9 mouse cellular contexts compared by ENCODE assay signal in genomic region chr11:101200986-101201385, GRCm38 (mm10). TPM values are rescaled to one million over a fixed set of nuclear protein-coding genes. Genes with fewer than 3 reads are reported as not detected.
A peak's percentile ranks its signal among the peaks of the same experiment; 100 is the strongest.
DNase-seq lines count a peak whose midpoint lies in the region; ATAC-seq and TF ChIP-seq lines count a peak whose summit lies in the region.
"Had no signal": no experiment of that assay in that cellular context is flagged by ENCODE, and none has a peak within 500 bp of the region (broad histone marks: within the 10 kb centered on the region; RNA-seq: fewer than 3 reads in every experiment).

No protein-coding gene starts in this region.

- H3K27ac ChIP-seq in forebrain, embryonic 10.5 days = 0 out of 2 replicates have a peak overlapping the region, but pooled peaks have one; percentile 44
- H3K27ac ChIP-seq in forebrain, embryonic 12.5 days = no peak overlapping the region
- no peak overlapping the region for H3K27ac ChIP-seq in forebrain, embryonic 13.5 days
- H3K27ac ChIP-seq in kidney, embryonic 16.5 days (ENCODE audit: low read length) = no peak overlapping the region
- H3K27ac ChIP-seq: midbrain, embryonic 12.5 days had no signal

- ATAC-seq in forebrain, embryonic 12.5 days (ENCODE audit: low FRiP score) = no peak
- ATAC-seq in forebrain, embryonic 13.5 days = no peak
- ATAC-seq in kidney, embryonic 16.5 days (ENCODE audit: low FRiP score, low TSS enrichment) = no peak

- TF ChIP-seq CTCF in brain, embryonic 14.5 days (IDR thresholded peaks at IDR 0.05; ENCODE audit: borderline replicate concordance, extremely low read depth, insufficient read depth, insufficient read length) = peak; percentile 81

- WGBS in forebrain, embryonic 10.5 days = 27% methylated on average over 7 of the region's 7 CpGs
- 24% methylated on average over 7 of the region's 7 CpGs for WGBS in forebrain, embryonic 12.5 days
- WGBS in forebrain, embryonic 13.5 days = 19% methylated on average over 7 of the region's 7 CpGs
- WGBS in kidney, embryonic 16.5 days = 15% methylated on average over 7 of the region's 7 CpGs

- TF ChIP-seq POLR2A in brain, embryonic 14.5 days (IDR thresholded peaks at IDR 0.05; ENCODE audit: borderline replicate concordance, extremely low read depth, insufficient read depth, insufficient read length, poor library complexity, severe bottlenecking) = no peak

- H3K4me3 ChIP-seq in forebrain, embryonic 10.5 days = peak overlapping the region; percentile 8; the same call in 1 of the 2 replicates
- no peak overlapping the region for H3K4me3 ChIP-seq in forebrain, embryonic 12.5 days (replicated peaks)
- no peak overlapping the region for H3K4me3 ChIP-seq in forebrain, embryonic 13.5 days
- no peak overlapping the region for H3K4me3 ChIP-seq in kidney, embryonic 16.5 days (ENCODE audit: low read length)
- H3K4me3 ChIP-seq: midbrain, embryonic 12.5 days had no signal

- H3K4me1 ChIP-seq in forebrain, embryonic 10.5 days = peaks cover 4% of the 10 kb centered on the region; the same call in 1 of the 2 replicates
- H3K4me1 ChIP-seq in forebrain, embryonic 12.5 days = 0 out of 2 replicates have a peak, but pooled peaks cover 4% of the 10 kb centered on the region
- H3K4me1 ChIP-seq in forebrain, embryonic 13.5 days = 0 out of 2 replicates have a peak, but pooled peaks cover 4% of the 10 kb centered on the region
- no peaks in the 10 kb centered on the region for H3K4me1 ChIP-seq in kidney, embryonic 16.5 days (ENCODE audit: insufficient read depth, low read length)

- no peak overlapping the region for H3K9ac ChIP-seq in forebrain, embryonic 12.5 days
- H3K9ac ChIP-seq in forebrain, embryonic 13.5 days = 0 out of 2 replicates have a peak overlapping the region, but pooled peaks have one; percentile 5
- no peak overlapping the region for H3K9ac ChIP-seq in kidney, embryonic 16.5 days (replicated peaks; ENCODE audit: low read length)
- H3K9ac ChIP-seq: midbrain, embryonic 12.5 days had no signal

- H3K36me3 ChIP-seq in forebrain, embryonic 10.5 days (replicated peaks) = peaks cover 29% of the 10 kb centered on the region
- H3K36me3 ChIP-seq in forebrain, embryonic 12.5 days (replicated peaks) = peaks cover 9% of the 10 kb centered on the region
- H3K36me3 ChIP-seq in forebrain, embryonic 13.5 days (ENCODE audit: poor library complexity, severe bottlenecking) = peaks cover 48% of the 10 kb centered on the region
- peaks cover 76% of the 10 kb centered on the region for H3K36me3 ChIP-seq in kidney, embryonic 16.5 days (ENCODE audit: insufficient read depth, low read length)

- no peaks in the 10 kb centered on the region for H3K9me3 ChIP-seq in forebrain, embryonic 10.5 days
- H3K9me3 ChIP-seq in forebrain, embryonic 12.5 days = no peaks in the 10 kb centered on the region
- H3K9me3 ChIP-seq in forebrain, embryonic 13.5 days (replicated peaks) = no peaks in the 10 kb centered on the region
- no peaks in the 10 kb centered on the region for H3K9me3 ChIP-seq in kidney, embryonic 16.5 days (ENCODE audit: low read length)
- H3K9me3 ChIP-seq: midbrain, embryonic 12.5 days had no signal

- no peaks in the 10 kb centered on the region for H3K27me3 ChIP-seq in forebrain, embryonic 10.5 days (ENCODE audit: poor library complexity, severe bottlenecking)
- no peaks in the 10 kb centered on the region for H3K27me3 ChIP-seq in forebrain, embryonic 12.5 days
- H3K27me3 ChIP-seq in forebrain, embryonic 13.5 days = no peaks in the 10 kb centered on the region
- no peaks in the 10 kb centered on the region for H3K27me3 ChIP-seq in kidney, embryonic 16.5 days (ENCODE audit: insufficient read depth, low read length)
- H3K27me3 ChIP-seq: midbrain, embryonic 12.5 days had no signal

- no peak for DNase-seq in forebrain, embryonic 10.5 days (ENCODE audit: extremely low spot score, low spot score)
- peak; percentile 81 for DNase-seq in A20 (ENCODE audit: low read depth, low spot score)
- DNase-seq in brain, embryonic 14.5 days (ENCODE audit: low read depth) = peak; percentile 77
- peak; percentile 37 for DNase-seq in lung, postnatal 14 days
- peak; percentile 71 for DNase-seq in thymus, postnatal 25 days

- H3K4me2 ChIP-seq in forebrain, embryonic 12.5 days = no peak overlapping the region
- no peak overlapping the region for H3K4me2 ChIP-seq in forebrain, embryonic 13.5 days
- no peak overlapping the region for H3K4me2 ChIP-seq in kidney, embryonic 16.5 days (replicated peaks; ENCODE audit: low read depth, low read length)
- H3K4me2 ChIP-seq: midbrain, embryonic 12.5 days had no signal

RNA-seq across cellular contexts. Expression of gene Ezh1, which starts 25.3 kb away (rescaled TPM):
- polyA plus RNA-seq in forebrain, embryonic 10.5 days (2016; fragmentation: Nextera tagmentation; extraction: Ambion mirVana) = 9.9 and 10.2 TPM in 2 replicates
- polyA plus RNA-seq in forebrain, embryonic 12.5 days (2016; fragmentation: Nextera tagmentation; extraction: Ambion mirVana) = 11.1 and 12.5 TPM in 2 replicates
- polyA plus RNA-seq in brain, embryonic 14.5 days (2012; rRNA removed) = 27.2 and 29.3 TPM in 2 replicates
- polyA plus RNA-seq in forebrain, embryonic 13.5 days (2015; fragmentation: Nextera tagmentation; extraction: Ambion mirVana) = 12.1 and 13.8 TPM in 2 replicates
- polyA plus RNA-seq in kidney, embryonic 16.5 days (2015; fragmentation: Nextera tagmentation; extraction: Ambion mirVana) = 25.1 and 29.5 TPM in 2 replicates

RNA-seq across cellular contexts. Expression of gene Ccr10, which starts 25.7 kb away (rescaled TPM):
- not detected in 2 replicates for polyA plus RNA-seq in forebrain, embryonic 10.5 days (2016; fragmentation: Nextera tagmentation; extraction: Ambion mirVana)
- 0.10 TPM in 1 of 2 replicates, not detected in the other for polyA plus RNA-seq in forebrain, embryonic 12.5 days (2016; fragmentation: Nextera tagmentation; extraction: Ambion mirVana)
- polyA plus RNA-seq in brain, embryonic 14.5 days (2012; rRNA removed) = 0.19 and 0.20 TPM in 2 replicates
- 0.10 TPM in 1 of 2 replicates, not detected in the other for polyA plus RNA-seq in forebrain, embryonic 13.5 days (2015; fragmentation: Nextera tagmentation; extraction: Ambion mirVana)
- 0.50 and 0.76 TPM in 2 replicates for polyA plus RNA-seq in kidney, embryonic 16.5 days (2015; fragmentation: Nextera tagmentation; extraction: Ambion mirVana)

RNA-seq across cellular contexts. Expression of gene Plekhh3, which starts 29.8 kb away (rescaled TPM):
- polyA plus RNA-seq in forebrain, embryonic 10.5 days (2016; fragmentation: Nextera tagmentation; extraction: Ambion mirVana) = 3.5 and 4.8 TPM in 2 replicates
- polyA plus RNA-seq in forebrain, embryonic 12.5 days (2016; fragmentation: Nextera tagmentation; extraction: Ambion mirVana) = 9.2 and 9.6 TPM in 2 replicates
- 9.5 and 12.0 TPM in 2 replicates for polyA plus RNA-seq in brain, embryonic 14.5 days (2012; rRNA removed)
- 4.5 and 6.4 TPM in 2 replicates for polyA plus RNA-seq in forebrain, embryonic 13.5 days (2015; fragmentation: Nextera tagmentation; extraction: Ambion mirVana)
- polyA plus RNA-seq in kidney, embryonic 16.5 days (2015; fragmentation: Nextera tagmentation; extraction: Ambion mirVana) = 18.7 and 19.2 TPM in 2 replicates

RNA-seq across cellular contexts. Expression of gene Cntnap1, which starts 30.7 kb away (rescaled TPM):
- 0.12 and 0.16 TPM in 2 replicates for polyA plus RNA-seq in forebrain, embryonic 10.5 days (2016; fragmentation: Nextera tagmentation; extraction: Ambion mirVana)
- polyA plus RNA-seq in forebrain, embryonic 12.5 days (2016; fragmentation: Nextera tagmentation; extraction: Ambion mirVana) = 0.46 and 0.57 TPM in 2 replicates
- 2.7 and 6.9 TPM in 2 replicates for polyA plus RNA-seq in brain, embryonic 14.5 days (2012; rRNA removed)
- polyA plus RNA-seq in forebrain, embryonic 13.5 days (2015; fragmentation: Nextera tagmentation; extraction: Ambion mirVana) = 0.36 and 0.42 TPM in 2 replicates
- polyA plus RNA-seq in kidney, embryonic 16.5 days (2015; fragmentation: Nextera tagmentation; extraction: Ambion mirVana) = 2.2 TPM in 2 replicates

RNA-seq across cellular contexts. Expression of gene Ramp2, which starts 44.8 kb away (rescaled TPM):
- polyA plus RNA-seq in forebrain, embryonic 10.5 days (2016; fragmentation: Nextera tagmentation; extraction: Ambion mirVana) = 54.8 and 57.3 TPM in 2 replicates
- polyA plus RNA-seq in forebrain, embryonic 12.5 days (2016; fragmentation: Nextera tagmentation; extraction: Ambion mirVana) = 43.7 and 49.6 TPM in 2 replicates
- 67.7 and 79.6 TPM in 2 replicates for polyA plus RNA-seq in brain, embryonic 14.5 days (2012; rRNA removed)
- 43.9 and 55.3 TPM in 2 replicates for polyA plus RNA-seq in forebrain, embryonic 13.5 days (2015; fragmentation: Nextera tagmentation; extraction: Ambion mirVana)
- 246 and 270 TPM in 2 replicates for polyA plus RNA-seq in kidney, embryonic 16.5 days (2015; fragmentation: Nextera tagmentation; extraction: Ambion mirVana)
